Mouse (Mus musculus) myocyte (in vitro differentiated cells): ENCODE data around the gene Zwilch.

Experiments used
- CEBPB ChIP-seq: IDR thresholded peaks from 2 replicates; pipeline ENCODE4 v1.6.1; 2011; ENCODE audit warnings: mild to moderate bottlenecking, moderate library complexity; ENCODE audit not compliant: poor library complexity, insufficient read depth, severe bottlenecking
- E2F4 ChIP-seq: IDR thresholded peaks from one replicate; pipeline ENCODE4 v1.6.1; 2011; ENCODE audit warnings: mild to moderate bottlenecking, control low read depth, moderate library complexity; ENCODE audit not compliant: insufficient read depth
- MAX ChIP-seq: IDR thresholded peaks from one replicate; pipeline ENCODE4 v1.6.1; 2011; ENCODE audit warnings: low read depth, mild to moderate bottlenecking, control low read depth
- MYOG ChIP-seq, 3 experiments: IDR thresholded peaks; one replicate each; pipeline ENCODE4 v1.6.1; 2011; ENCODE audit warnings: control low read depth in 2 of 3, low read depth in 2 of 3, mild to moderate bottlenecking in 2 of 3; ENCODE audit not compliant: insufficient read length in 2 of 3, control insufficient read depth in 1 of 3, insufficient read depth in 1 of 3
- POLR2A ChIP-seq: IDR thresholded peaks from one replicate; pipeline ENCODE4 v1.6.1; 2011; ENCODE audit warnings: low read depth, mild to moderate bottlenecking, control low read depth, moderate library complexity; ENCODE audit not compliant: insufficient read length
- POLR2AphosphoS2 ChIP-seq: IDR thresholded peaks from one replicate; pipeline ENCODE4 v1.6.1; 2011; ENCODE audit warnings: low read depth, control low read depth; ENCODE audit not compliant: insufficient read length
- TCF3 ChIP-seq: IDR thresholded peaks from one replicate; pipeline ENCODE4 v1.6.1; 2011; ENCODE audit warnings: low read depth, control low read depth; ENCODE audit not compliant: insufficient read length
- USF1 ChIP-seq: IDR thresholded peaks from one replicate; pipeline ENCODE4 v1.6.1; 2011; ENCODE audit warnings: low read depth, mild to moderate bottlenecking, control low read depth, moderate library complexity

DNA sequence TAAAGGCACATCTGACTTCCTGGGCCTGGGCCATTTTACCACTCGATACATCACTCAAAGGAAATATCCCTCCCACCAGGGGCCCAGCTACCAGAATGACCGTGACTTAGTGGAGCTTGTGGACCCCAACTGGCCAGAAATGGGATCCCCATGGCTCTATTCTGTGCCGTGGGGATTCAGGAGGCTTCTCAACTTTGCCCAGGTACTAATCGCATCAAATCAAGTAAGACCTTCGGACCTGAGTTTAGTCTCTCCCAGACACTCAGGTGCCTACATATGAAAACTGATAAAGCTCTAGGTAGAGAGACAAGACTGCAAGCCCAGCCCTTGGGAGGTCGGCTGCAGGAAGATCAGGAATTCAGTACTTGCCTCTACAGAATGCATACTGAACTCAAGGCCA is 41.3 kb downstream of the Zwilch start:
- TF ChIP-seq USF1, result no peak
- no peak for TF ChIP-seq CEBPB
- no peak for TF ChIP-seq MAX
- no peak for TF ChIP-seq POLR2AphosphoS2
- no peak for TF ChIP-seq E2F4
- TF ChIP-seq POLR2A, result no peak
- TF ChIP-seq TCF3, result no peak
- TF ChIP-seq MYOG (IDR thresholded peaks at IDR 0.05; ENCODE audit: control insufficient read depth in 1 of 3, insufficient read depth in 1 of 3, insufficient read length in 2 of 3, low read depth in 2 of 3), result no peak
